Mouse (Mus musculus): ENCODE measurements around the gene Kalrn.

- no peak for TF ChIP-seq CTCF (IDR thresholded peaks at IDR 0.05; ENCODE audit: extremely low read depth, insufficient read depth, low read length)
- TF ChIP-seq POLR2A (IDR thresholded peaks at IDR 0.05; ENCODE audit: extremely low read depth, insufficient read depth, low read length) = no peak
These were observed 325.1 kb downstream of the Kalrn start for GRCm38 (mm10) chr16:34248256-34248655.
